14 mouse cellular contexts compared by ENCODE assay signal in the genomic region with DNA sequence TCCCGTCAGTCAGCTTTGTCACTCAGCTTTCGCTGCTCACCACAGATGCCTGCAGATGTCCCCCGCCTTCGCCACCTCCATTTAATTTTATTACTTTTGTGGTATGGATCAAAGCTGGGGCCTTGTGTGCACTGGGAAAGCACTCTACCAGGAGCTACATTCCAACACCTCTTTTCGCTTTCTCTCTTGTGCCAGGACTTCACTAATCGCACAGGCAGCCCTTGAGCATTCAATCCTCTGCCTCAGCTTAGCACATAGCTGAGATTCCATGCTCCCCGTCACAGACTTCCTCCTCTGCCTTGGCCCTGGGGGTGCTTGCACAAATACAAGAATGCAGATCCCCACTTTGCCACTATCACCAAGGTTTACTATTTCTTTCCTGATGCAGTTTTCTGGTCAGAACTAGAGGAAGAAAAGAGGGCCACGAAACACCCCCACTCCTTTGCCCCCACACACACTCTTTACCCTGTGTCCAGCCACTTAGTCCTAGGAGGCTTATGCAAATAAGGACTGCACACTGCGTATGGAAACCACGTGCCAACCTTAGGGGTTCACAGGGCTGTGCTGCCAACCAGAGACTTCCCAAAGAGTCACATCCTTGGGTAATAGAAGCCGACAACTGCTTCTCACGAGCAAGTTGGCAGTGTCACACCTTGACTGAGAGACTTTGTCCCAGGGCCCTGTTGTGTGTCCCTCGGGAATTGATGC.
DNase-seq lines count a peak whose midpoint lies in the region; ATAC-seq and TF ChIP-seq lines count a peak whose summit lies in the region.
"Had no signal": no experiment of that assay in that cellular context is flagged by ENCODE, and none has a peak within 500 bp of the region (broad histone marks: within the 10 kb centered on the region; RNA-seq: fewer than 3 reads in every experiment).

No protein-coding gene starts in this region.

- no peak for TF ChIP-seq CTCF in Patski (IDR thresholded peaks at IDR 0.05)

- WGBS in kidney, embryonic 16.5 days, result 51% methylated on average over 13 of the region's 13 CpGs

- no peaks in the 10 kb centered on the region for H3K27me3 ChIP-seq in kidney, embryonic 16.5 days (ENCODE audit: insufficient read depth, low read length)
- H3K27me3 ChIP-seq in Patski, result no peaks in the 10 kb centered on the region
- H3K27me3 ChIP-seq: hindbrain, embryonic 15.5 days; neural tube, embryonic 12.5 days had no signal

- H3K4me2 ChIP-seq in kidney, embryonic 16.5 days (replicated peaks; ENCODE audit: low read depth, low read length), result no peak overlapping the region
- H3K4me2 ChIP-seq: hindbrain, embryonic 15.5 days; neural tube, embryonic 12.5 days had no signal

- ATAC-seq in kidney, embryonic 16.5 days (ENCODE audit: low FRiP score, low TSS enrichment), result no peak
- ATAC-seq in Patski, result peak; percentile 92

- in situ Hi-C loops in Patski (cut with MboI; ENCODE audit: low pct_unique_long_range_greater_than_20kb), result no loop called here

- no peak for DNase-seq in kidney, postnatal 36 days
- peak; percentile 27 for DNase-seq in Patski (ENCODE audit: low read depth, low spot score)
- DNase-seq in ZHBTc4 (ENCODE audit: low read depth, low spot score), result peak; percentile 51
- peak; percentile 53 for DNase-seq in forelimb bud, embryonic 11.5 days (ENCODE audit: low read depth, low spot score)
- DNase-seq in layer of hippocampus, adult 18-20 months (ENCODE audit: low spot score in 2 of 2), result no peak
- DNase-seq in spleen, postnatal 14 days (ENCODE audit: low spot score in 2 of 2), result no peak
- no peak for DNase-seq in cerebellum, adult 8-10 months
- DNase-seq: cerebellum, adult 2 months; kidney, adult 8-10 months; left cerebral cortex, postnatal 4 days had no signal

- CTCF ChIA-PET in Patski (lab: Charles Lee), result interaction anchor here (1.6 kb wide), 1 partner anchor 71 kb away, joined by 4 read pairs; no protein-coding TSS in a partner anchor

- H3K36me3 ChIP-seq in kidney, embryonic 16.5 days (ENCODE audit: insufficient read depth, low read length), result no peaks in the 10 kb centered on the region
- H3K36me3 ChIP-seq: hindbrain, embryonic 15.5 days; neural tube, embryonic 12.5 days had no signal

- no peak overlapping the region for H3K4me3 ChIP-seq in kidney, embryonic 16.5 days (ENCODE audit: low read length)
- H3K4me3 ChIP-seq: gastrocnemius, adult 2 months; hindbrain, embryonic 15.5 days; neural tube, embryonic 12.5 days had no signal

- POLR2A ChIA-PET in Patski (lab: Charles Lee), result interaction anchor here (0.8 kb wide), 1 partner anchor 357 kb away, joined by 3 read pairs; no protein-coding TSS in a partner anchor

- H3K9ac ChIP-seq in kidney, embryonic 16.5 days (replicated peaks; ENCODE audit: low read length), result no peak overlapping the region
- H3K9ac ChIP-seq: hindbrain, embryonic 15.5 days; neural tube, embryonic 12.5 days had no signal

- 0 out of 2 replicates have a peak, but pooled peaks cover 5% of the 10 kb centered on the region for H3K4me1 ChIP-seq in kidney, embryonic 16.5 days (ENCODE audit: insufficient read depth, low read length)

- H3K9me3 ChIP-seq in kidney, embryonic 16.5 days (ENCODE audit: low read length), result no peaks in the 10 kb centered on the region
- H3K9me3 ChIP-seq: hindbrain, embryonic 15.5 days; neural tube, embryonic 12.5 days had no signal

- H3K27ac ChIP-seq in kidney, embryonic 16.5 days (ENCODE audit: low read length), result 0 out of 2 replicates have a peak overlapping the region, but pooled peaks have one; percentile 7
- H3K27ac ChIP-seq: gastrocnemius, adult 2 months; hindbrain, embryonic 15.5 days; neural tube, embryonic 12.5 days had no signal

Comparison
In these comparisons a context has a peak if more than half of its experiments do, and no peak if none do; other contexts are left out.
1. DNase-seq: peak in Patski (single experiment), ZHBTc4 (single experiment) and forelimb bud, embryonic 11.5 days (single experiment); none in kidney, postnatal 36 days (0 of 2), layer of hippocampus, adult 18-20 months (0 of 2), spleen, postnatal 14 days (0 of 2) and cerebellum, adult 8-10 months (single experiment).